Mouse (Mus musculus) cortical plate, adult 2 months (tissue): ENCODE data around the gene 6030408B16Rik.

Experiments
- CTCF ChIP-seq: fragments of 200-500 bp; IDR thresholded peaks from 2 replicates; pipeline ENCODE4 v1.5.1; 2011; ENCODE audit warnings: mild to moderate bottlenecking, control low read depth, low read length; ENCODE audit not compliant: insufficient read depth; ENCODE audit errors: extremely low read depth
- POLR2A ChIP-seq: fragments of 200-500 bp; IDR thresholded peaks from 2 replicates; pipeline ENCODE4 v1.6.1; 2011; ENCODE audit warnings: mild to moderate bottlenecking, low read length, control low read depth; ENCODE audit not compliant: insufficient read depth; ENCODE audit errors: extremely low read depth

DNA sequence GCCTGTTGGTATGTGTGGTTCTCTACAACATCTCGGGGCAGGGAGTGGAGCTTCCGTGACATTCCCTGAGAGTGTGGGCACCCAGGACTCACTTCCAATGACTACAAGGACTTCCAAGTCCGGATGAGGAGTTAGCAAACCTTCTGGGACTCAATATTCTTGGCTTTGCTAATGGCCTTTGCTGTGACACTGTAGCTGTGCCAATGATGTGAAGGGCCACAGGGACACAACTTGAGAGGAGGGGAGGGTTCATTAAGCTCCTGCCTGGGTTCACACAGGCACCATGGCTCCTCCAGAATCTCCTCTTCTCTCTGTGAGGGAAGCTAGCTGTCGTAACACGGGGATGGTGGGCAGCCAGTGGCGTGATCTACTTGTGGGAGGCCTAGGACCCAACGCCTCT is 29.6 kb downstream of the 6030408B16Rik start:
- TF ChIP-seq CTCF (no peak), POLR2A (no peak)
